Mouse (Mus musculus): ENCODE results near the gene Ankrd39.

Ankrd39 gene

DNA sequence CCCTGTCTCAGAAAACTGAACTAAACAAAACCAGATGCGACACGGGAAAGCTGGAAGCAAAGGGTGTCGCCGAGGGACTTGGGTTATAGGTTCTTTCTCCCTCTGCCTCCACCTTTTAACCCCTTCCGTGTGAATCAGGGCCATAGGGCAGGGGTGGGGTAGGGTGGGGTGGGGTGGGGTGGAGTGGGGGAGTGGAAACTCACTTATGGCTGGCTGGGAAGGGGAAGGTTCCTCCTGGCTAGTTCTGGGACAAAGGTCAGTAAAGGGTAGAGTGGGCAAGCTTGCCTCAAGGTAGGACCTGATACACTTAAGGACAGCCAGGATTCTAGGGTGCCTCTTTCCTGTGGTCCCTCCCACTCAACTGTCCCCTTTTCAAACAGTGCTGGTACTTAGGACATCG lies 53.9 kb downstream of the Ankrd39 start:
- no peak for DNase-seq (ENCODE audit: low read depth, low spot score)

DNA sequence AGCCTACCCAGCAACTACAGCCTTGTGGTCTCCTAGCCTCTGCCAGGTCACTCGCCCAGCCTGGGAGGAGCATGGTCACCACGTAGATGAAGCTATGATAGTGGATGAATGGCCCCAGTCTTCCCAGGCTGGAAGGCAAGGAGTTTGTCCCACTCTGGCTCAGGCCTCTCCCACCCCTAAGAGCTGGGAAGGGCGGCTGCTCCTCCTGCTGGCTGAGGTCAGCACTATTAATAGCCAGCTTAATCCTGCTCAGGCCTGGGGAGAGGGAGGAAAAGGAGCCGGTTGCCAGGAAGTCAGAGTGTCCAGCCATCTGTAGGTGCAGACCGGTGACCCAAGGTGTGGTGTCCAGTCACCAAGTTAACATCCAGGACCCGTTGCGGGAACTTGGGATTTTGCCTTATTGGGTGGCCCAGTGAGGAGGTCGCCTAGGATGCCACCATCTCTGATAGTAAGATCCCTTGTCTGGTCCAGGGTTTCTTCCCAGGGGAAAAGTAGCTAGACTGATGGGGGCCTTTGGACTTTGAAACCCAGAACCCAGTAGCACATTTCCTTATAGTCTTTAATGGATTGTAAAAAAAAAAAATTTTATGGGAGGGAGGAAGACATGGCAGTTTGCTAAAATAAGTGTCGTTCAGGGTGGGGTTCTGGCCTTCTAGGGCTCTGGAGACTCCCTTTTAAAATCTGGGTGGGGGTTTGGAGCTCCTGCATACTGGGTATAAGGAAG lies 54.7 kb downstream of the Ankrd39 start:
- no peak for DNase-seq (ENCODE audit: low read depth, low spot score)

DNA sequence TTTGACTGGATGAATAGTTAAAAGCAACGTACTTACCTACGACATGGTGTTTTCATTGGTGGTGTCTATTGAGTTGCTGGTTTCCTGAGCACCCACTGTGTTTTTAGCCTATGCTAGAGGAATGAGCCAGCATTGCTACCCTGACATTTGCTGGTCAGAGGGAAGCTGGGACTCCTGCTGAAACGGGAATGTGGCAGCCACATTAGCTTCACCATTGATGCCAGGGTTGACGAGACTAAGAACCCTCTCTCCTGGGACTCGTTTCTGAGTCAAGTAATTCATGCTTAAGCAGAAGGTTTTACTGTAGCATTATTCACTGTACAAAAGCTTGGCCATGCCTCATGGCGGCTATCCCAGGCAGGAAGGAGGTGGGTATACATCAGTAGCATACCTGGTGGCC lies 57.6 kb downstream of the Ankrd39 start:
- no peak for DNase-seq (ENCODE audit: low read depth, low spot score)

All from CD4-positive, CD25-positive, alpha-beta regulatory T cell, adult 2 months (primary cell).